Mouse (Mus musculus) gastrocnemius, adult 18-20 months (tissue): Measurements from ENCODE around the gene Clec2h. TPM values are rescaled to one million over a fixed set of nuclear protein-coding genes. Genes with fewer than 3 reads are reported as not detected.

Source experiments
- total RNA-seq, 2 experiments: library from RNA; stranded (reverse); gene quantifications; 2 replicates each; pipeline ENCODE4 v1.2.3; 2021

The Clec2h gene
- total RNA-seq, 2 experiments from 2014 or later: not detected

Other genes with a start within 250 kb of the Clec2h start
- gene Itfg2, start 237.5 kb upstream of the Clec2h start, total RNA-seq: 10 to 100 TPM; 16.4 to 19.9 TPM
- 100 to 1,000 TPM; 112 to 113 TPM for gene Fkbp4, start 223.7 kb upstream of the Clec2h start, total RNA-seq
- gene Pzp, start 135.7 kb upstream of the Clec2h start, total RNA-seq: under 1 TPM; 0.09 to 0.83 TPM
- not detected for gene A2ml1, start 80.8 kb upstream of the Clec2h start, total RNA-seq
- not detected for gene Klrb1a, start 38.9 kb upstream of the Clec2h start, total RNA-seq
- not detected for gene Klrb1, start 60.7 kb downstream of the Clec2h start, total RNA-seq
- not detected for gene Klrb1c, start 126.8 kb downstream of the Clec2h start, total RNA-seq
- gene Gm44511, start 163.9 kb downstream of the Clec2h start, total RNA-seq: not detected
- gene Klrb1b, start 163.9 kb downstream of the Clec2h start, total RNA-seq: not detected
- gene Clec2i, start 225.2 kb downstream of the Clec2h start, total RNA-seq: not detected
- not detected for gene BC035044, start 228.7 kb downstream of the Clec2h start, total RNA-seq